Mouse (Mus musculus): Measurements from ENCODE around the gene Trim28. TPM values are rescaled to one million over a fixed set of nuclear protein-coding genes. Genes with fewer than 3 reads are reported as not detected.
A peak's percentile ranks its signal among the peaks of the same experiment; 100 is the strongest.

Gene Trim28
- polyA plus RNA-seq (2015; fragmentation: Nextera tagmentation; extraction: Ambion mirVana) = 85.6 and 87.2 TPM in 2 replicates

DNA sequence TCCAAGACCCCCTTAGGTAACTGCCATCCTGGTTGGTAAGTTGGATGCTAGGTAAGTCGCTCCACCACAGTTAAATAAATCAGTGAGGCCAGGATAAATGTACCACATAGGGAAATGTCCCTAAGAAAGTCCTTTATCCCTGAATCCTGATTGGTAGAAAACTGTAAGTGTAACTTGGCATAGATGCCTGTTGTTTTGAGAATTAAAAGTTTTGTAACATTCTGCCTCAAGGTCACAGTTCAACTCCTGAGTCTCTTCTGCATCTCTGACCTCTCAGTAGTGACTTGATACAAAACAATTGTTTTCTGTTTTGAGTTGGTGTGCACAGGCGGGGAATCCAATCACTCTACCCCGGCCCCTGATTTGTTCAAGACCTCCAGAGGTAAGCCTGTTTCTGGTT lies at the start of gene Trim28:
TSS of gene Trim28 (plus strand) at position 264 of the 400 bp plus-strand sequence.
- DNase-seq (ENCODE audit: low spot score) (no peak), ATAC-seq (no peak)
- TF ChIP-seq EP300 (IDR thresholded peaks at IDR 0.05) = no peak
- no peak for TF ChIP-seq CTCF (IDR thresholded peaks at IDR 0.05)
- Histone ChIP-seq H3K9ac (replicated peaks; ENCODE audit: low read depth) (no peak within 1 kb of the TSS), H3K4me3 (ENCODE audit: low read depth, low read length) (no peak within 1 kb of the TSS), H3K27ac (ENCODE audit: low read length) (no peak within 1 kb of the TSS), H3K9me3 (ENCODE audit: low read length) (no peaks in the 10 kb centered on the region), H3K27me3 (replicated peaks; ENCODE audit: insufficient read depth, low read length) (no peaks in the 10 kb centered on the region), H3K4me2 (replicated peaks; ENCODE audit: low read depth, low read length) (no peak within 1 kb of the TSS), H3K4me1 (ENCODE audit: insufficient read depth, low read depth, low read length) (no peaks in the 10 kb centered on the region), H3K36me3 (ENCODE audit: insufficient read depth, low read length) (no peaks in the 10 kb centered on the region)
- WGBS = 79% methylated on average over 3 of the region's 3 CpGs

DNA sequence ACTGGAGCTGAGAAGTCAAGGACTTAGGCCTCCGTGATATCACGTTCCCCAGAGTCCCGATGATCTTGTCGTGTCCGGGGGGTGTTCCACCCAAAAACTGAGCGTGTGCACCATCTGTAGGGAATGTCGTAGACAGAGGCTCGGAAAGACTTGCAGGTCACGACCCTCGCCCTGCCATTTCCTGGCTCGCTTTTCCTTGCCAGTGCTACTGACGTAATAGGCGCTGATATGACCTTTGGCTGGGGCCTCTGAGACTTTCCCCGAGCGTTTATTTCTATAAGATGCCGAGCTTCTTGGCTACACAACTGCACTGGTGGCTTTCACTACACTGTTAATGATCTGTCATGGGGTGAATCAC lies 49.1 kb upstream of the Trim28 start:
- H3K4me2 ChIP-seq (replicated peaks; ENCODE audit: low read depth, low read length) = peak overlapping the region; percentile 78
- no peak for TF ChIP-seq EP300 (IDR thresholded peaks at IDR 0.05)
- TF ChIP-seq CTCF (IDR thresholded peaks at IDR 0.05) = no peak
- no peak for DNase-seq (ENCODE audit: low spot score)
- no peaks in the 10 kb centered on the region for H3K9me3 ChIP-seq (ENCODE audit: low read length)
- no peaks in the 10 kb centered on the region for H3K27me3 ChIP-seq (replicated peaks; ENCODE audit: insufficient read depth, low read length)
- no peaks in the 10 kb centered on the region for H3K36me3 ChIP-seq (ENCODE audit: insufficient read depth, low read length)
- H3K4me3 ChIP-seq (ENCODE audit: low read depth, low read length) = peak overlapping the region; percentile 46
- peak; percentile 50 for ATAC-seq
- H3K9ac ChIP-seq (replicated peaks; ENCODE audit: low read depth) = peak overlapping the region; percentile 43
- peak overlapping the region; percentile 71 for H3K27ac ChIP-seq (ENCODE audit: low read length)
- 5% methylated on average over 16 of the region's 16 CpGs for WGBS
- peaks cover 2% of the 10 kb centered on the region; the same call in 1 of the 2 replicates for H3K4me1 ChIP-seq (ENCODE audit: insufficient read depth, low read depth, low read length)

DNA sequence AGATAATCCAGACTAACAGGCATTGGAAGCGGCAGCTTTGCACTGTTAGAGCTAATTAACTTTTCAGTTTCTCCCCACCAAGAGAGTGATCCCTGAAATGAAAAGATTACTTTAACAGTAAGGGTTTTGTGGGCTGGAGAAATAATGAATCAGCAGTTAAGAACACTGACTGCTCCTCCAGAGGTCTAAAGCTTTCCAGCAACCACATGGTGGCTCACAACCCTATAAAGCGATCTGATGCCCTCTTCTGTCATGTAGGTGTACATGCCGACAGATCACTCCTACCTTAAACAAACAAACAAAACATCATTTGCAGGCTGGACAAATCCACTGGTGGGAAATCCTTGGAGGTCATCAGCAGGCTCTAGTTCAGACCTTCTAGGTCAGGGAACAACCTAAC lies 44.0 kb upstream of the Trim28 start:
- H3K27ac ChIP-seq (ENCODE audit: low read length) = no peak overlapping the region
- no peak for TF ChIP-seq EP300 (IDR thresholded peaks at IDR 0.05)
- TF ChIP-seq CTCF (IDR thresholded peaks at IDR 0.05) = peak; percentile 22; the same call in 1 of the 2 replicates
- ATAC-seq (no peak), DNase-seq (ENCODE audit: low spot score) (peak; percentile 10)
- peaks cover 2% of the 10 kb centered on the region; the same call in 1 of the 2 replicates for H3K4me1 ChIP-seq (ENCODE audit: insufficient read depth, low read depth, low read length)
- no peak overlapping the region for H3K4me3 ChIP-seq (ENCODE audit: low read depth, low read length)
- H3K4me2 ChIP-seq (replicated peaks; ENCODE audit: low read depth, low read length) = no peak overlapping the region
- H3K9me3 ChIP-seq (ENCODE audit: low read length) = no peaks in the 10 kb centered on the region
- H3K9ac ChIP-seq (replicated peaks; ENCODE audit: low read depth) = no peak overlapping the region
- no peaks in the 10 kb centered on the region for H3K27me3 ChIP-seq (replicated peaks; ENCODE audit: insufficient read depth, low read length)
- WGBS = 46% methylated on average over 3 of the region's 3 CpGs
- no peaks in the 10 kb centered on the region for H3K36me3 ChIP-seq (ENCODE audit: insufficient read depth, low read length)

DNA sequence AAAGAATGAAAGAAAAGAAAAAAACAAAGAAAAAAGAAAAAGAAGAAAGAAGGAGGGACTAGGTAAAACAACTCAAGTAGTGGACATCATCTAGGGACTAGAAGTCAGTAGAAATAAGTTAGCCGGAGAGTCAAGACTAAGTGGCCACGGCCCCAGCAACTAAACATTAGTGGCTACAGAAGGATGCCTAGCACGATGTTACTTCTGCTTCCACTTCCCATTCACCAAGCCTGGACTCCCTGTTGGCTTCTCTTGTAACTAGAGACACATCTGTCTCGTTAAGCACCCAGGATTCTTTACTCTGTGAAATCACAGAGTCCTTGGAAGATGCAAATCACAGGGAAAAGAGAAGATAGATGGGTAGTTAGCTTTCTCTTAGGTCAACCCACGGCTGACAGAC lies 41.4 kb upstream of the Trim28 start:
- 73% methylated on average over 5 of the region's 5 CpGs for whole genome bisulfite sequencing
- H3K27ac ChIP-seq (ENCODE audit: low read length) = no peak overlapping the region
- H3K4me3 ChIP-seq (ENCODE audit: low read depth, low read length) = no peak overlapping the region
- no peak for ATAC-seq
- H3K27me3 ChIP-seq (replicated peaks; ENCODE audit: insufficient read depth, low read length) = no peaks in the 10 kb centered on the region
- H3K4me2 ChIP-seq (replicated peaks; ENCODE audit: low read depth, low read length) = no peak overlapping the region
- no peak for DNase-seq (ENCODE audit: low spot score)
- H3K4me1 ChIP-seq (ENCODE audit: insufficient read depth, low read depth, low read length) = no peaks in the 10 kb centered on the region
- no peaks in the 10 kb centered on the region for H3K9me3 ChIP-seq (ENCODE audit: low read length)
- H3K36me3 ChIP-seq (ENCODE audit: insufficient read depth, low read length) = no peaks in the 10 kb centered on the region
- no peak for TF ChIP-seq CTCF (IDR thresholded peaks at IDR 0.05)
- TF ChIP-seq EP300 (IDR thresholded peaks at IDR 0.05) = no peak
- H3K9ac ChIP-seq (replicated peaks; ENCODE audit: low read depth) = no peak overlapping the region

DNA sequence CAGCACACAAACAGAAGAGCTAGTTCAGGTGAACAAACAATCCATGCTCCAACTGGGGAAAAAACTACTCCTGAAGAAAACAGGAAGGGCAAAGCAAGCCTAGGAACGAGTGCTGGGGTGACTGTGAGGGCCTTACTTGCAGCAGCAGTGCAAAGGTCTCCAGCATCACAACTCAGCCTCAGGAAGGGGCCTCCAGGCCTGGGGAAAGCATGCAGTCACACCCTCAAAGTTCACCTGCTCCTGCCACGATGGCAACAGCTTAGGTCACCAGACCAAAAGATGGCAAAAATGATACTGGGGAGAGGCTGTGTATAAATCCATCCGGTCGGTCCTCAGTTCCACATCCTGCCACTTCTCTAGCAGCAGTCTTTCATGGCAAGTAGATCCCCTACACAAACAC lies 40.0 kb upstream of the Trim28 start:
- DNase-seq (ENCODE audit: low spot score) (no peak), ATAC-seq (no peak)
- no peaks in the 10 kb centered on the region for H3K36me3 ChIP-seq (ENCODE audit: insufficient read depth, low read length)
- H3K27ac ChIP-seq (ENCODE audit: low read length) = no peak overlapping the region
- 69% methylated on average over 4 of the region's 4 CpGs for WGBS
- no peak overlapping the region for H3K4me2 ChIP-seq (replicated peaks; ENCODE audit: low read depth, low read length)
- H3K9ac ChIP-seq (replicated peaks; ENCODE audit: low read depth) = no peak overlapping the region
- no peak overlapping the region for H3K4me3 ChIP-seq (ENCODE audit: low read depth, low read length)
- TF ChIP-seq EP300 (IDR thresholded peaks at IDR 0.05) (no peak), CTCF (IDR thresholded peaks at IDR 0.05) (no peak)
- no peaks in the 10 kb centered on the region for H3K27me3 ChIP-seq (replicated peaks; ENCODE audit: insufficient read depth, low read length)
- H3K4me1 ChIP-seq (ENCODE audit: insufficient read depth, low read depth, low read length) = no peaks in the 10 kb centered on the region
- no peaks in the 10 kb centered on the region for H3K9me3 ChIP-seq (ENCODE audit: low read length)

DNA sequence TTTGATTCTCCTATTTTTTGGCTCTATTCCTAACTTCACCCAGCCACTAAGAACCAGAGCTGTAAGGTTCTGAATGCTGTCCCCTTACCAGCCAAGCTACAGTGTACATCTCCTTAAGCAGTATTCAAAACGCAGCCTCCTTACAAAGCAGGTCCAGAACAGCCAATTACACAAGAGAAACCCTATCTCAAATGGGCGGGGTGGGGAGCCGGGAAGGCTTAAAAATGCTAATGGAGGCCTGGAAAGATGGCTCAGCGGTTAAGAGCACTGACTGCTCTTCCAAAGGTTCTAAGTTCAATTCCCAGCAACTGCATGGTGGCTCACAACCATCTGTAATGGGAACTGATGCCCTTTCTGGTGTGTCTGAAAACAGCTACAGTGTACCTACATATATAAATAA lies 39.2 kb upstream of the Trim28 start:
- DNase-seq (ENCODE audit: low spot score) = no peak
- no peak for TF ChIP-seq CTCF (IDR thresholded peaks at IDR 0.05)
- no peak for ATAC-seq
- Histone ChIP-seq H3K9me3 (ENCODE audit: low read length) (no peaks in the 10 kb centered on the region), H3K9ac (replicated peaks; ENCODE audit: low read depth) (no peak overlapping the region), H3K36me3 (ENCODE audit: insufficient read depth, low read length) (no peaks in the 10 kb centered on the region), H3K4me1 (ENCODE audit: insufficient read depth, low read depth, low read length) (no peaks in the 10 kb centered on the region), H3K4me3 (ENCODE audit: low read depth, low read length) (no peak overlapping the region), H3K27me3 (replicated peaks; ENCODE audit: insufficient read depth, low read length) (no peaks in the 10 kb centered on the region), H3K27ac (ENCODE audit: low read length) (no peak overlapping the region), H3K4me2 (replicated peaks; ENCODE audit: low read depth, low read length) (no peak overlapping the region)
- WGBS = 20% methylated on average over 4 of the region's 4 CpGs

All from lung, postnatal 0 days (tissue).